Mouse (Mus musculus): ENCODE data around the gene Ccdc148. TPM values are rescaled to one million over a fixed set of nuclear protein-coding genes. Genes with fewer than 3 reads are reported as not detected.
A peak's percentile ranks its signal among the peaks of the same experiment; 100 is the strongest.

The Ccdc148 gene
- polyA plus RNA-seq, 1 experiment from 2014 or later = 0.70 TPM

GRCm38 (mm10) chr2:59007356-59007755 lies 153.1 kb downstream of the Ccdc148 start:
- H3K27me3 ChIP-seq (ENCODE audit: control insufficient read depth, insufficient read depth, low read depth, low read length) = no peaks in the 10 kb centered on the region
- H3K4me1 ChIP-seq (ENCODE audit: control insufficient read depth, low read depth, low read length) = no peaks in the 10 kb centered on the region
- no peak overlapping the region for H3K27ac ChIP-seq (ENCODE audit: low read length)
- no peaks in the 10 kb centered on the region for H3K36me3 ChIP-seq (ENCODE audit: control insufficient read depth, insufficient read depth)
- no peak overlapping the region for H3K4me3 ChIP-seq (ENCODE audit: low read depth, low read length)
- no peak overlapping the region for H3K9ac ChIP-seq (ENCODE audit: low read depth, low read length)
- ATAC-seq (ENCODE audit: low read depth) = no peak
- WGBS (ENCODE audit: insufficient replicate concordance) = 67% methylated on average over 5 of the region's 5 CpGs
- no peaks in the 10 kb centered on the region for H3K9me3 ChIP-seq (replicated peaks; ENCODE audit: control insufficient read depth, low read length)
- H3K4me2 ChIP-seq (ENCODE audit: low read depth, low read length) = no peak overlapping the region

GRCm38 (mm10) chr2:59006567-59007340 lies 153.7 kb downstream of the Ccdc148 start:
- Histone ChIP-seq H3K4me3 (ENCODE audit: low read depth, low read length) (no peak overlapping the region), H3K36me3 (ENCODE audit: control insufficient read depth, insufficient read depth) (no peaks in the 10 kb centered on the region), H3K27me3 (ENCODE audit: control insufficient read depth, insufficient read depth, low read depth, low read length) (no peaks in the 10 kb centered on the region), H3K27ac (ENCODE audit: low read length) (no peak overlapping the region), H3K4me1 (ENCODE audit: control insufficient read depth, low read depth, low read length) (no peaks in the 10 kb centered on the region), H3K9ac (ENCODE audit: low read depth, low read length) (no peak overlapping the region), H3K4me2 (ENCODE audit: low read depth, low read length) (no peak overlapping the region), H3K9me3 (replicated peaks; ENCODE audit: control insufficient read depth, low read length) (no peaks in the 10 kb centered on the region)
- no peak for ATAC-seq (ENCODE audit: low read depth)
- 61% methylated on average over 8 of the region's 8 CpGs for WGBS (ENCODE audit: insufficient replicate concordance)

- no peaks in the 10 kb centered on the region for H3K9me3 ChIP-seq (replicated peaks; ENCODE audit: control insufficient read depth, low read length)
- H3K27me3 ChIP-seq (ENCODE audit: control insufficient read depth, insufficient read depth, low read depth, low read length) = no peaks in the 10 kb centered on the region
- H3K4me3 ChIP-seq (ENCODE audit: low read depth, low read length) = no peak overlapping the region
- ATAC-seq (ENCODE audit: low read depth) = no peak
- no peaks in the 10 kb centered on the region for H3K4me1 ChIP-seq (ENCODE audit: control insufficient read depth, low read depth, low read length)
- H3K9ac ChIP-seq (ENCODE audit: low read depth, low read length) = no peak overlapping the region
- H3K4me2 ChIP-seq (ENCODE audit: low read depth, low read length) = no peak overlapping the region
- H3K36me3 ChIP-seq (ENCODE audit: control insufficient read depth, insufficient read depth) = no peaks in the 10 kb centered on the region
- no peak overlapping the region for H3K27ac ChIP-seq (ENCODE audit: low read length)
- WGBS (ENCODE audit: insufficient replicate concordance) = 45% methylated on average over 2 of the region's 2 CpGs
Observed at GRCm38 (mm10) chr2:58997151-58997550, 163.3 kb downstream of the Ccdc148 start.

- H3K27ac ChIP-seq (ENCODE audit: low read length) = no peak overlapping the region
Observed at GRCm38 (mm10) chr2:58992431-58993191, 167.9 kb downstream of the Ccdc148 start.

GRCm38 (mm10) chr2:58978095-58978494 lies 182.4 kb downstream of the Ccdc148 start:
- no peak for ATAC-seq (ENCODE audit: low read depth)

More at GRCm38 (mm10) chr2:58992431-58993191, 167.9 kb downstream of the Ccdc148 start:
- Histone ChIP-seq H3K9ac (ENCODE audit: low read depth, low read length) (no peak overlapping the region), H3K9me3 (replicated peaks; ENCODE audit: control insufficient read depth, low read length) (no peaks in the 10 kb centered on the region), H3K36me3 (ENCODE audit: control insufficient read depth, insufficient read depth) (no peaks in the 10 kb centered on the region), H3K4me1 (ENCODE audit: control insufficient read depth, low read depth, low read length) (no peaks in the 10 kb centered on the region), H3K4me3 (ENCODE audit: low read depth, low read length) (no peak overlapping the region), H3K27me3 (ENCODE audit: control insufficient read depth, insufficient read depth, low read depth, low read length) (no peaks in the 10 kb centered on the region), H3K4me2 (ENCODE audit: low read depth, low read length) (no peak overlapping the region)
- 59% methylated on average over 14 of the region's 14 CpGs for WGBS (ENCODE audit: insufficient replicate concordance)
- ATAC-seq (ENCODE audit: low read depth) = peak; percentile 39; the same call in 1 of the 2 replicates

GRCm38 (mm10) chr2:58971507-58972275 lies 188.8 kb downstream of the Ccdc148 start:
- Histone ChIP-seq H3K4me3 (ENCODE audit: low read depth, low read length) (no peak overlapping the region), H3K4me1 (ENCODE audit: control insufficient read depth, low read depth, low read length) (no peaks in the 10 kb centered on the region), H3K27ac (ENCODE audit: low read length) (no peak overlapping the region), H3K36me3 (ENCODE audit: control insufficient read depth, insufficient read depth) (no peaks in the 10 kb centered on the region), H3K9me3 (replicated peaks; ENCODE audit: control insufficient read depth, low read length) (no peaks in the 10 kb centered on the region), H3K4me2 (ENCODE audit: low read depth, low read length) (no peak overlapping the region), H3K27me3 (ENCODE audit: control insufficient read depth, insufficient read depth, low read depth, low read length) (no peaks in the 10 kb centered on the region), H3K9ac (ENCODE audit: low read depth, low read length) (no peak overlapping the region)
- no peak for ATAC-seq (ENCODE audit: low read depth)
- 62% methylated on average over 9 of the region's 9 CpGs for WGBS (ENCODE audit: insufficient replicate concordance)

More at GRCm38 (mm10) chr2:58978095-58978494, 182.4 kb downstream of the Ccdc148 start:
- Histone ChIP-seq H3K9ac (ENCODE audit: low read depth, low read length) (no peak overlapping the region), H3K4me2 (ENCODE audit: low read depth, low read length) (no peak overlapping the region), H3K27ac (ENCODE audit: low read length) (no peak overlapping the region), H3K4me3 (ENCODE audit: low read depth, low read length) (no peak overlapping the region), H3K36me3 (ENCODE audit: control insufficient read depth, insufficient read depth) (no peaks in the 10 kb centered on the region), H3K9me3 (replicated peaks; ENCODE audit: control insufficient read depth, low read length) (no peaks in the 10 kb centered on the region), H3K4me1 (ENCODE audit: control insufficient read depth, low read depth, low read length) (no peaks in the 10 kb centered on the region), H3K27me3 (ENCODE audit: control insufficient read depth, insufficient read depth, low read depth, low read length) (no peaks in the 10 kb centered on the region)
- 41% methylated on average over 7 of the region's 7 CpGs for WGBS (ENCODE audit: insufficient replicate concordance)

GRCm38 (mm10) chr2:58956770-58957300 lies 203.6 kb downstream of the Ccdc148 start:
- Histone ChIP-seq H3K4me2 (ENCODE audit: low read depth, low read length) (no peak overlapping the region), H3K27me3 (ENCODE audit: control insufficient read depth, insufficient read depth, low read depth, low read length) (no peaks in the 10 kb centered on the region), H3K36me3 (ENCODE audit: control insufficient read depth, insufficient read depth) (no peaks in the 10 kb centered on the region), H3K27ac (ENCODE audit: low read length) (no peak overlapping the region), H3K4me1 (ENCODE audit: control insufficient read depth, low read depth, low read length) (no peaks in the 10 kb centered on the region), H3K4me3 (ENCODE audit: low read depth, low read length) (no peak overlapping the region), H3K9ac (ENCODE audit: low read depth, low read length) (no peak overlapping the region), H3K9me3 (replicated peaks; ENCODE audit: control insufficient read depth, low read length) (no peaks in the 10 kb centered on the region)
- 50% methylated on average over 2 of the region's 2 CpGs for WGBS (ENCODE audit: insufficient replicate concordance)
- ATAC-seq (ENCODE audit: low read depth) = no peak

- Histone ChIP-seq H3K4me3 (ENCODE audit: low read depth, low read length) (no peak overlapping the region), H3K27ac (ENCODE audit: low read length) (no peak overlapping the region), H3K4me1 (ENCODE audit: control insufficient read depth, low read depth, low read length) (no peaks in the 10 kb centered on the region), H3K27me3 (ENCODE audit: control insufficient read depth, insufficient read depth, low read depth, low read length) (no peaks in the 10 kb centered on the region), H3K9me3 (replicated peaks; ENCODE audit: control insufficient read depth, low read length) (no peaks in the 10 kb centered on the region), H3K9ac (ENCODE audit: low read depth, low read length) (no peak overlapping the region), H3K36me3 (ENCODE audit: control insufficient read depth, insufficient read depth) (no peaks in the 10 kb centered on the region), H3K4me2 (ENCODE audit: low read depth, low read length) (no peak overlapping the region)
- ATAC-seq (ENCODE audit: low read depth) = no peak
- 58% methylated on average over 2 of the region's 2 CpGs for WGBS (ENCODE audit: insufficient replicate concordance)
Observed at GRCm38 (mm10) chr2:58956351-58956750, 204.1 kb downstream of the Ccdc148 start.
